Mouse (Mus musculus): ENCODE data around the gene Ccr9. TPM values are rescaled to one million over a fixed set of nuclear protein-coding genes. Genes with fewer than 3 reads are reported as not detected.

Gene Ccr9
- polyA plus RNA-seq, 1 experiment from 2014 or later = 0.01 TPM

DNA sequence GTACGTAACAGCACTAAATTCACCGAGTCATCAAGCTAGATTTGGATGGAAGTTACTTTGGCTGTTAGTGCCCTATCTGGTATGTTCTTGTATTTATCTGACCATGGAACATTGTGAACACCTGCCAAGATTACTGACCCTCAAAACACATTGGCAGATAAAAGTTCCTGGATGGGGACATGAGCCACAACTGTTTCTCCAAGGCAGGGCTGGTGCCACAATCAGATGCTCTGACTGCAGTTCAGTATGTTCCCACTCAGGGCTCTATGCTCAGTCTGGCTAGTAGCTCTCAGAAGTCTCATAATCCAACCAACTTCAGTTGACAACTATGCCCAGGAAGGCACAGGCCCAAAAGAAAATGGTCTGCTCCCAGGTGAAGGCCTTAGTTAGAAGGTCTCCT is 124.2 kb downstream of the Ccr9 start:
- ChIA-PET POLR2A (no interaction called here), CTCF (interaction anchor here (0.8 kb wide), 1 partner anchor 42 kb away, joined by 3 read pairs; no protein-coding TSS in a partner anchor)
- no peaks in the 10 kb centered on the region for H3K27me3 ChIP-seq
- in situ Hi-C loops (cut with MboI; ENCODE audit: low pct_unique_long_range_greater_than_20kb) = no loop called here
- no peak for ATAC-seq
- DNase-seq (ENCODE audit: low read depth, low spot score) = no peak
- no peak for TF ChIP-seq CTCF (IDR thresholded peaks at IDR 0.05)

DNA sequence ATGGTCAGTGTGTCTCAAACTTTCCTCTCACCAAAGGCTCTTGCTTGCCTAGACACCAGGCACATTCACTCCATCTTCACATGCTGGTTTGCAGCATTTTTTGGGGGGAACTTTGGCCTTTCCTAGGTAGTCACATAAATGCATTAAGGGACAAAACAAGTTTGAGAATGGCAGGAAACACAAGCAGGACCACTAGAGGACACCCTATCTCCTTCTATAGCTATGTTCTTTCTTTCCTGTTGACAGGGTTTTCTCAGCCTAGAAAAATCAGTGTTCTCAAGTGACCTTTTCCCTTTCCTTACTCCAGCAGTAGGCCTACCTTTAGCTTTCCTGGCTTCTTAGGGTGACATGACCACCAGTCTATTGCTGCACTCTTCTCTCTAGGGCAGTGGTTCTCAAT is 124.7 kb downstream of the Ccr9 start:
- ChIA-PET CTCF (interaction anchor here (0.8 kb wide), 1 partner anchor 42 kb away, joined by 3 read pairs; no protein-coding TSS in a partner anchor), POLR2A (no interaction called here)
- ATAC-seq = no peak
- in situ Hi-C loops (cut with MboI; ENCODE audit: low pct_unique_long_range_greater_than_20kb) = no loop called here
- H3K27me3 ChIP-seq = no peaks in the 10 kb centered on the region
- no peak for DNase-seq (ENCODE audit: low read depth, low spot score)
- TF ChIP-seq CTCF (IDR thresholded peaks at IDR 0.05) = no peak

DNA sequence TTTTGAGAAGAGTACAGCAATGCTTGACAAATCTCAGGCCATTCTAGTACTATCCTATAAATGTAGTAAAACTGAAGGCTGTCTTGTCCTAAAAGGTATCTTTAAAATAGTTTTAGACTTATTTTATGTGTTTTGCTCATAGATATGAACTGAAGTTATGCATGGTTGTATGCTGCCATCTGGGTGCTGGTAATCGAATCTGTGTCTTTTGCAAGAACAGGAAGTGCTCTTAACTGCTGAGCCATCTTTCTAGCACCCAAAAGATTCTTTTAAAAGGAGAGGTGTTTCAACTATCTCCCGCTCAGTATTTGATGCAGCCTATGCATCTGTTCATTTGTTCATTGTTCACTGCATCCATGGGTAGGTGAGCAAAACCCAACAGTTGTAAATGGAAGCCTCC is 127.0 kb downstream of the Ccr9 start:
- DNase-seq (ENCODE audit: low read depth, low spot score) (no peak), ATAC-seq (no peak)
- CTCF ChIA-PET = no interaction called here
- TF ChIP-seq CTCF (IDR thresholded peaks at IDR 0.05) = no peak
- in situ Hi-C loops (cut with MboI; ENCODE audit: low pct_unique_long_range_greater_than_20kb) = no loop called here
- POLR2A ChIA-PET = no interaction called here
- H3K27me3 ChIP-seq = no peaks in the 10 kb centered on the region

DNA sequence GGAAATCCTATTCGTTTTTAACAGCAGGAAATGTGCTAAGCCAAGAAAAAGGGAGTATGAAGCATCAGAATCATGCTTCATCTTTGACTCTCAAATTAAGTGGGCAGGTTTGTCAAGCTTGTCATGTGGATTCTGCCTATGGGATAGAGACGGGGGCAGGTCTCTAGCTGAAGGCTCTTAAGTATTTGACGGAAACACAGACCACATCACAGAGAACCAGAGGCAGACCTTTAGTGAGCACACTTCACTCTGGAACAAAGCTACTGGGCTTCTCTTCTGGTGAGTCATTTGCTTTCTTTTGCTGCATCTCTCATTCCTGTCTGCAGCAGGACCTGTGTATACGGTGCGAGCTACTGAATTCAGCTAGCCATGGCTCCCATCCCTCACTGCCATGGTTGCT is 128.0 kb downstream of the Ccr9 start, which contains the start of gene Cxcr6:
TSS of gene Cxcr6 (plus strand) at position 209 of the 400 bp plus-strand sequence.
- ATAC-seq (no peak), DNase-seq (ENCODE audit: low read depth, low spot score) (no peak)
- ChIA-PET CTCF (interaction anchor here (1.3 kb wide), 1 partner anchor 16 kb away, joined by 3 read pairs; no protein-coding TSS in a partner anchor), POLR2A (no interaction called here)
- no peaks in the 10 kb centered on the region for H3K27me3 ChIP-seq
- no peak for TF ChIP-seq CTCF (IDR thresholded peaks at IDR 0.05)
- in situ Hi-C loops (cut with MboI; ENCODE audit: low pct_unique_long_range_greater_than_20kb) = no loop called here

DNA sequence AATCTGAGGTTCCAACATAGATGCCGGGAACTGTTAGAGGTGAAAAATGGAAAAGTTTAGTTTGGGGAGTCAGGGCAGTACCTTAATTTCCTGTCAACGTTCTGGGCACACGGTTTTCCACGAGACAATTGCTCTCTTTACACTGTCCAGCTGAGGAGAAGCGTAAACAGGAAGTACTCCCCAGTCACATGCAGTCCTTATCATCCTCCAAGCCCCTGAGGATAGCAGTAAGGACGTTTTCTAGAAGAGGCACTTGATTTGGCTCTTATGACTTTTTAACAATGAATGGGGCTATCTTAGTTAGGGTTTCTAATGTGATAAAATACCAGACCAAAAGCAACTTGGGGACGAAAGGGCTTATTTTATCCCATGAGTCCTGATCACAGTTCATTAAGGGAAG is 130.3 kb downstream of the Ccr9 start:
- ChIA-PET CTCF (no interaction called here), POLR2A (interaction anchor here (0.5 kb wide), 1 partner anchor 283 kb away, joined by 5 read pairs; no protein-coding TSS in a partner anchor)
- ATAC-seq (no peak), DNase-seq (ENCODE audit: low read depth, low spot score) (no peak)
- in situ Hi-C loops (cut with MboI; ENCODE audit: low pct_unique_long_range_greater_than_20kb) = no loop called here
- TF ChIP-seq CTCF (IDR thresholded peaks at IDR 0.05) = no peak
- H3K27me3 ChIP-seq = no peaks in the 10 kb centered on the region

DNA sequence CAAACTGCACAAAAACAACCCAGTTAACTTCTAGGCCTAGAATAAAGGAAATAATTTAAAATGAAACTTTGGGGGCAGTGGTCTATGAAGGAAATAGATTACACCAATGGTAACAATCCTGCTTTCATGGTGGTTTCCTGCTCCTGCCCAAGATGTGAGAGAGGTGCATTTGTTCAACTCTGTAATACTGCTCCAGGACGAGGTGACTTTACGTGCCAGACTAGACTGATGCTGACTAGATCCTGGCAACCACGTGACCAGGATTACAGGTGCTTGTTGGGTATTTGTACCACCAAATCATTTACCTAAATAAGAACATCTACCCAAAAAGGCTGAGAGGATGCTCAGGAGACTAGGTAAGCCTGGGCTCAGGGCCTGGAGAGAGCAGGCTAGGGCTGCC is 133.6 kb downstream of the Ccr9 start:
- no peak for TF ChIP-seq CTCF (IDR thresholded peaks at IDR 0.05)
- in situ Hi-C loops (cut with MboI; ENCODE audit: low pct_unique_long_range_greater_than_20kb) = no loop called here
- no peak for DNase-seq (ENCODE audit: low read depth, low spot score)
- ChIA-PET POLR2A (no interaction called here), CTCF (no interaction called here)
- no peak for ATAC-seq
- H3K27me3 ChIP-seq = no peaks in the 10 kb centered on the region

DNA sequence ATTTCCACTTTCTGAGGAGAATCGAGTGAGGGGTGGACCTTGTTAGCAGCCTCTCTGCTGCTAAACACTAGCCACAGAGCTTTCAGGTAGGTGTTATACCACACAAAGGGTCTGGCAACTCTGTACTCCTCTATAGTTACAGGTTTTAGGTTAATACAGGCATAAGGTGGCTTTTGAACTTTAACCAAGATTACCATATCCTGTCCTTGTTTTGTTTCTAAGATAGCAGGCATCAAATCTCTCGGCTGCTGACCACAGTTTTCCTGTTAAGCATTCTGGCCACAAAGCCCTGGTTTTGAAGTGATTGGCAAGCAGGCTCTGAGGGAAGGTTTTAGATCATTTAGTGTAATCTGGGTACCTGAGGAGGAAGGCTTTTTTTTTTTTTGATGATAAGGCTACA is 136.1 kb downstream of the Ccr9 start:
- H3K27me3 ChIP-seq = no peaks in the 10 kb centered on the region
- no peak for DNase-seq (ENCODE audit: low read depth, low spot score)
- in situ Hi-C loops (cut with MboI; ENCODE audit: low pct_unique_long_range_greater_than_20kb) = no loop called here
- ChIA-PET CTCF (no interaction called here), POLR2A (no interaction called here)
- no peak for ATAC-seq
- no peak for TF ChIP-seq CTCF (IDR thresholded peaks at IDR 0.05)

DNA sequence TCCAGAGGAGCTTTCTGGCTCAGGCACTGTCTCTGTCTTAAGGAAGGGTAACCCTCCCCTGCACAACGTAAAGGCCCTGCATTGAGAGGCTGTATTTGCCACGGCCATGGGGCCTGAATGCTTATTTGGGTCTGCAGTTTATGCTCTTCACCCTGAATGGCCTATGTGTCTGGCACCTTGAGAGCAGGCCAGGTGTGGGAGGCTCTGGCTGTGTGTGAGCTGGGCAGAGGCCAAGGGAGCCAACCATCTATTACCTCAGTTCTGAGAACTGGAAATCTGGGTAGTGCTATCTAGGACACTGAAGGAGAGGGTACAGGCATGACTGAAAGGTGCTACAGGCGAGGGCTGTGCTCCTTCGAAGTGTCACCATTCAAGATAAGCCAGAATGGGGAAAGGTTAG is 136.6 kb downstream of the Ccr9 start:
- no peak for TF ChIP-seq CTCF (IDR thresholded peaks at IDR 0.05)
- H3K27me3 ChIP-seq = no peaks in the 10 kb centered on the region
- in situ Hi-C loops (cut with MboI; ENCODE audit: low pct_unique_long_range_greater_than_20kb) = no loop called here
- DNase-seq (ENCODE audit: low read depth, low spot score) (no peak), ATAC-seq (no peak)
- ChIA-PET CTCF (no interaction called here), POLR2A (interaction anchor here (1.5 kb wide), 1 partner anchor 18 kb away, joined by 3 read pairs; no protein-coding TSS in a partner anchor)

DNA sequence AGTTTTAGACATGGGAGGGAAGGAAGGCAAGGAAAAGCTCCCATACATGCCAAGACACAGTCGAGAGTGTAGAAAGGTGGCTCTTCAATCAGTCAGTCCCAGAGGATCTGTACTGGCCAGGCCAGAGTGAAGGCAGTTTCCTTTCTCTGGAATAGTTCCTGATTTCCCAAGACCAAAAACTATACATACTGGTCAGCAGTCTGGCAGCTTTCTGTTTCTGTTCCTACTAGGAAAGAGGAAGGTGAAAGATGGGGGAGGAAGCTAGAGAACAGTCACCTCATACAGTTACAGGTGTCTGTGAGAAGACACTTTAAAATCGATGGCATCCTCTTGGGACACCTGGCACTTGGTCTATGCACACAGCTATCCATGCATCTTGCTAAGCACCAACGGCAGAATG is 137.2 kb downstream of the Ccr9 start:
- ChIA-PET CTCF (no interaction called here), POLR2A (interaction anchor here (1.5 kb wide), 1 partner anchor 19 kb away, joined by 3 read pairs; no protein-coding TSS in a partner anchor)
- H3K27me3 ChIP-seq = no peaks in the 10 kb centered on the region
- DNase-seq (ENCODE audit: low read depth, low spot score) = no peak
- no peak for ATAC-seq
- no peak for TF ChIP-seq CTCF (IDR thresholded peaks at IDR 0.05)
- in situ Hi-C loops (cut with MboI; ENCODE audit: low pct_unique_long_range_greater_than_20kb) = no loop called here

DNA sequence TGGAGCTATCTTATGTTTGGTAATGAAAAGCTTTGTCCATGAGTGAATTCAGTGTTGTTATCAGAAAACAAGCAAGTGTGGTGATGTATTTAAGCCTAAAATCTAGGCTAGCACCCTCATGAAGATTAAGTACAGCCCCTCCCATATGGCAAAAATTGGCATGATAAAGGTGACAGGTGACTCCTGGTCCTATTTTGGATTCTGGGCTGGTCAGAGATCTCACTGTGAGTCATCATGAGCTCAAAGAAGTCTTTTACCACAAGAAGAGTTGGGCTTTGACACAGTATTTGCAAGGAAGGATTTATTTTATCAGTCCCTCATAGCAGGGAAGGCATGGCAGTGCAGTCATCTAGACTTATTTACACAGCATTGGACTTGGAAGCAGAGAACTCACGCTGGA is 137.8 kb downstream of the Ccr9 start:
- DNase-seq (ENCODE audit: low read depth, low spot score) = no peak
- CTCF ChIA-PET = no interaction called here
- no peaks in the 10 kb centered on the region for H3K27me3 ChIP-seq
- ATAC-seq = no peak
- in situ Hi-C loops (cut with MboI; ENCODE audit: low pct_unique_long_range_greater_than_20kb) = no loop called here
- TF ChIP-seq CTCF (IDR thresholded peaks at IDR 0.05) = no peak
- POLR2A ChIA-PET = interaction anchor here (1.5 kb wide), 1 partner anchor 20 kb away, joined by 3 read pairs; no protein-coding TSS in a partner anchor

DNA sequence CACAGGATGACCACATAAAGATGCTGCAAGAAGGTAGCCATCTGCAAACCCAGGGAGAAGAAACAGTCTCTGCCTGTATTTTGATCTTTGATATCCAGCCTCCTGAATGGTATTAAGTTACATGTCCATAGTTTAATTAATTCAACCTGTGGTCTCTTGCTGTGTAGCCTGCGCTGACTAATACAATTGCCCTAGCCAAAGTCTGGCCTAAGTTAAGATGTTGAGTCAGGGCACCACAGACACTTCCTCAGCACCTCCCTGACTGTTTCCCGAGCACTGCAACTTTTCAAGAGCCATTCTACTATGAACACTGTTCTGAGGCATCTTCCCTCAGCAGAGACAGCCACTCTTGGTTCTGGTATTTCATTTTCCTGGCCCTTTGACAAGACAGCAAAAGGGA is 140.4 kb downstream of the Ccr9 start:
- in situ Hi-C loops (cut with MboI; ENCODE audit: low pct_unique_long_range_greater_than_20kb) = no loop called here
- TF ChIP-seq CTCF (IDR thresholded peaks at IDR 0.05) = no peak
- H3K27me3 ChIP-seq = no peaks in the 10 kb centered on the region
- POLR2A ChIA-PET = no interaction called here
- DNase-seq (ENCODE audit: low read depth, low spot score) = no peak
- CTCF ChIA-PET = no interaction called here
- ATAC-seq = no peak

DNA sequence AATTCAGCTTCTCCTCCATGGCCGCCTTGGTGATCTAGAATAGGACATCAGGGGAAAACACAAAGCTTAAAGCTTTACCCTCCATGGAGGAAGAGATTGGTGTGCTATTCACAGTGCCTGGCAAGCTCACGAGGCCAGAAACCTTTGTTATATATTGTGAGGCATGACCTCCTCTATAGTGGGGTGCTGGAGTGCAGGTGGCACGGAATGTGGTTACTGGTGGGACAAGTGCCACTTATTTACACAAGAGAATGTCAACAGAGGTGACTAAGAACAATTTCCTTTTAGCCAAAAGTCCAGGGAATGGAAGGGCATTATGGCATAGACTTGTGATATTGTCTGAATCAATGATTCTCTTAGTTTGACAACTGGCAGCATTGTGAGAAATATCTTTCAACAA is 148.4 kb downstream of the Ccr9 start:
- CTCF ChIA-PET = interaction anchor here (1.1 kb wide), 1 partner anchor 11 kb away, joined by 3 read pairs; no protein-coding TSS in a partner anchor
- in situ Hi-C loops (cut with MboI; ENCODE audit: low pct_unique_long_range_greater_than_20kb) = no loop called here
- ATAC-seq = no peak
- no peaks in the 10 kb centered on the region for H3K27me3 ChIP-seq
- no peak for DNase-seq (ENCODE audit: low read depth, low spot score)
- POLR2A ChIA-PET = no interaction called here
- no peak for TF ChIP-seq CTCF (IDR thresholded peaks at IDR 0.05)

Measured in Patski (cell line).